Mouse (Mus musculus) myocyte (in vitro differentiated cells): ENCODE measurements at regions not wholly inside any gene's neighbourhood (a gene's known extent, or its start where the extent isn't known, plus 50 kb on each side); places are given as distances from the start of the nearest gene placed in this dataset.
"Not testable (repeated sequence)": the region's sequence is repeated elsewhere in the genome, so short reads cannot be mapped to it uniquely, and the experiment has no call there.

ENCODE experiments used
- H3K27me3 ChIP-seq: one replicate; pipeline ENCODE4 v1.6.1; 2011; ENCODE audit not compliant: control insufficient read depth, insufficient read depth, insufficient read length
- H3K36me3 ChIP-seq: one replicate; pipeline ENCODE4 v1.6.1; 2011; ENCODE audit not compliant: control insufficient read depth, insufficient read depth
- H3K4me2 ChIP-seq: one replicate; pipeline ENCODE4 v1.6.1; 2011; ENCODE audit warnings: low read depth, control low read depth
- H3K4me3 ChIP-seq: one replicate; pipeline ENCODE4 v1.5.1; 2011; ENCODE audit warnings: mild to moderate bottlenecking, control low read depth, moderate library complexity
- H3K79me2 ChIP-seq: one replicate; pipeline ENCODE4 v1.6.1; 2011; ENCODE audit not compliant: control insufficient read depth, insufficient read depth
- H3ac ChIP-seq: one replicate; pipeline ENCODE4 v1.6.1; 2011; ENCODE audit not compliant: control insufficient read depth, insufficient read length
- CEBPB ChIP-seq: IDR thresholded peaks from 2 replicates; pipeline ENCODE4 v1.6.1; 2011; ENCODE audit warnings: mild to moderate bottlenecking, moderate library complexity; ENCODE audit not compliant: poor library complexity, insufficient read depth, severe bottlenecking
- E2F4 ChIP-seq: IDR thresholded peaks from one replicate; pipeline ENCODE4 v1.6.1; 2011; ENCODE audit warnings: mild to moderate bottlenecking, control low read depth, moderate library complexity; ENCODE audit not compliant: insufficient read depth
- MAX ChIP-seq: IDR thresholded peaks from one replicate; pipeline ENCODE4 v1.6.1; 2011; ENCODE audit warnings: low read depth, mild to moderate bottlenecking, control low read depth
- MYOD1 ChIP-seq, 3 experiments: IDR thresholded peaks; one replicate each; pipeline ENCODE4 v1.6.1; 2011; ENCODE audit warnings: control low read depth in 2 of 3, low read depth in 2 of 3, mild to moderate bottlenecking in 2 of 3, moderate library complexity in 1 of 3; ENCODE audit not compliant: insufficient read length in 2 of 3, control insufficient read depth in 1 of 3
- MYOG ChIP-seq, 3 experiments: IDR thresholded peaks; one replicate each; pipeline ENCODE4 v1.6.1; 2011; ENCODE audit warnings: control low read depth in 2 of 3, low read depth in 2 of 3, mild to moderate bottlenecking in 2 of 3; ENCODE audit not compliant: insufficient read length in 2 of 3, control insufficient read depth in 1 of 3, insufficient read depth in 1 of 3
- POLR2A ChIP-seq: IDR thresholded peaks from one replicate; pipeline ENCODE4 v1.6.1; 2011; ENCODE audit warnings: low read depth, mild to moderate bottlenecking, control low read depth, moderate library complexity; ENCODE audit not compliant: insufficient read length
- POLR2AphosphoS2 ChIP-seq: IDR thresholded peaks from one replicate; pipeline ENCODE4 v1.6.1; 2011; ENCODE audit warnings: low read depth, control low read depth; ENCODE audit not compliant: insufficient read length
- REST ChIP-seq: IDR thresholded peaks from one replicate; pipeline ENCODE4 v1.6.1; 2011; ENCODE audit warnings: mild to moderate bottlenecking, control low read depth, moderate library complexity; ENCODE audit not compliant: insufficient read depth, insufficient read length
- SRF ChIP-seq: IDR thresholded peaks from one replicate; pipeline ENCODE4 v1.6.1; 2011; ENCODE audit warnings: low read depth; ENCODE audit not compliant: control insufficient read depth, insufficient read length
- TCF12 ChIP-seq: IDR thresholded peaks from one replicate; pipeline ENCODE4 v1.6.1; 2011; ENCODE audit warnings: mild to moderate bottlenecking, control low read depth; ENCODE audit not compliant: poor library complexity, insufficient read depth, severe bottlenecking
- TCF3 ChIP-seq: IDR thresholded peaks from one replicate; pipeline ENCODE4 v1.6.1; 2011; ENCODE audit warnings: low read depth, control low read depth; ENCODE audit not compliant: insufficient read length
- USF1 ChIP-seq: IDR thresholded peaks from one replicate; pipeline ENCODE4 v1.6.1; 2011; ENCODE audit warnings: low read depth, mild to moderate bottlenecking, control low read depth, moderate library complexity

DNA sequence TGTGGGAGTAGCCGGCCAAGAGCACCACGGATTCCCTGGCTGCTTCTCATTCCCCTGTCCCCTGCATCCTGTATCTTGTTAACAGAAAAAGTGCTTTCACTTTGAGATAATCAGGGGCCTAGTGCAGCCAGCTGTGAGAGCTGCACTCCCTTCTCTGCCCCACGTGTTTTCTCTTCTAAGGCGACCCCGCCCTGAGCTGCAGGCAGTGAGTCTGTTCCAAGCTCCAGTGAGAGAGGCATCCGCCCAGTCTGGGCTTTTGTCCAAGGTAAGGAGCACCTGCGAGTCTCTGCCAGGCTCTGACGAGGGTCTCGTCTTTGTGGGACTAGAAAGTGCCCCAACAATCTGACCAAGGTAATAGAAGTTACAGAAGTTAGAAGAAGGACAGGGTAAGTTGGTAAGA, 141.0 kb upstream of the Zfp746 start:
- no peak overlapping the region for H3K4me3 ChIP-seq
- TF ChIP-seq MYOG (IDR thresholded peaks at IDR 0.05; ENCODE audit: control insufficient read depth in 1 of 3, insufficient read depth in 1 of 3, insufficient read length in 2 of 3, low read depth in 2 of 3) (no peak), SRF (no peak), MAX (no peak), POLR2A (no peak), MYOD1 (IDR thresholded peaks at IDR 0.05; ENCODE audit: control insufficient read depth in 1 of 3, insufficient read length in 2 of 3, low read depth in 2 of 3) (no peak), CEBPB (no peak), POLR2AphosphoS2 (no peak), USF1 (no peak), E2F4 (no peak), TCF12 (no peak), REST (no peak), TCF3 (no peak)
- no peak overlapping the region for H3K4me2 ChIP-seq
- H3ac ChIP-seq, result no peak overlapping the region
- no peaks in the 10 kb centered on the region for H3K27me3 ChIP-seq
- no peaks in the 10 kb centered on the region for H3K79me2 ChIP-seq
- no peaks in the 10 kb centered on the region for H3K36me3 ChIP-seq

DNA sequence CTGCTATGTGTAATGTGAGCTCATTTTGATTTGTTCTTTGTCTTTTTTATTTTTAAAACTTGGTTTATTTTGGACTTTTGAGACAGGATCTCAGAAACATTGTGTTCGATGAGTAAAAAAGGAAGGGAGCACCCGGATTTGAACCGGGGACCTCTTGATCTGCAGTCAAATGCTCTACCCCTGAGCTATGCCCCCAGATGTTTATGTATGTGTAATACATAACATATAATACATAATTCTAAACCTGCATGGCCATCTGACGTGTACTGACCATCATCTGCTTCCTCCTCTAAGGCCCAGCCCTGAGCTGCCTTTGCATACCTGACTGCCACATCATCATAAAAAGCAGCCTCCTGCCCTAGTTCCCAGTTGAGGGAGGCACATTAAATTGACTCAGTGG, 137.8 kb upstream of the Zfp746 start:
- TF ChIP-seq MYOD1 (IDR thresholded peaks at IDR 0.05; ENCODE audit: control insufficient read depth in 1 of 3, insufficient read length in 2 of 3, low read depth in 2 of 3) (no peak), REST (no peak), TCF3 (no peak)
- no peak overlapping the region for H3K4me2 ChIP-seq
- no peak overlapping the region for H3ac ChIP-seq
- no peaks in the 10 kb centered on the region for H3K79me2 ChIP-seq
- H3K27me3 ChIP-seq, result no peaks in the 10 kb centered on the region
- H3K4me3 ChIP-seq, result no peak overlapping the region
- no peaks in the 10 kb centered on the region for H3K36me3 ChIP-seq

DNA sequence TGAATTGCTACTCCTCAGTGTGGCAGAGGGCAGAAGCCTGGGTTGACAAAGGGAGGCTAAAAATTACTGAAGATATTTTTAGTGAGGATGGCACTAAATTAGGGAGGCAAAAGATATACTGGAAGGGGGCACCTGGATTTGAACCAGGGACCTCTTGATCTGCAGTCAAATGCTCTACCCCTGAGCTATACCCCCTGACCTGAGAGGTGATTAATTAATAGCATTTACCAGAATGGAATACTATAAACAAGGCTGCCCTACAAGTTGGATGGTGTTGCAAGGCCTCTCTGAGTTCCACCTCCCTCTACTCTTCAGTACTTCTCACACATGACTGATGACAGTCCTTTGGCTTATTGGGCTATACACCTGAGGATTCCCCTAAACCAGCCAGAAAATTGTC, 136.6 kb upstream of the Zfp746 start:
- Histone ChIP-seq H3K4me3 (no peak overlapping the region), H3K36me3 (no peaks in the 10 kb centered on the region), H3K79me2 (no peaks in the 10 kb centered on the region), H3K4me2 (no peak overlapping the region), H3ac (no peak overlapping the region), H3K27me3 (no peaks in the 10 kb centered on the region)
- no peak for TF ChIP-seq MYOD1 (IDR thresholded peaks at IDR 0.05; ENCODE audit: control insufficient read depth in 1 of 3, insufficient read length in 2 of 3, low read depth in 2 of 3)
- no peak for TF ChIP-seq MAX
- no peak for TF ChIP-seq TCF12
- TF ChIP-seq MYOG (IDR thresholded peaks at IDR 0.05; ENCODE audit: control insufficient read depth in 1 of 3, insufficient read depth in 1 of 3, insufficient read length in 2 of 3, low read depth in 2 of 3), result no peak
- TF ChIP-seq CEBPB, result no peak
- TF ChIP-seq SRF, result no peak
- TF ChIP-seq USF1, result no peak
- TF ChIP-seq POLR2AphosphoS2, result no peak
- TF ChIP-seq REST, result no peak
- no peak for TF ChIP-seq POLR2A
- TF ChIP-seq E2F4, result no peak
- TF ChIP-seq TCF3, result no peak

DNA sequence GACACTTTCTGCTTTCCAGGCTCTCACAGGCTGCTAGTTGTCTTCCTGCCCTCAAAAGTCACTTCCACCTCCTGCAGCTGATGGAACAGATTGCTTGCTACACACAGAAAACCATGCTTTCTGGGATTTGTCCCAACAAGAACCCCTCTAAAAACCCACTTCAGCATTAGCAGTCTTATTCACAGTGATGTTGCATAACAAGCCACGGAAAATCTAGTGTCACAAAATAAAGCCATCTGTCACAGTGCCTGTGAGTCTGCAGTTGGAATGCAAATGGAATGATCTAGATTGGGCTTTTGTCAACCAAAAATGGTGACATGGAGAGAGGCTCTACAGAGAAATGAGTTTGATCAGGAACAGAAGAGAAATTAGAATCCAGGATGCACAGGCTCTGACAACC, 135.4 kb upstream of the Zfp746 start:
- H3K79me2 ChIP-seq, H3K36me3 ChIP-seq, H3K4me2 ChIP-seq, H3K4me3 ChIP-seq, H3K27me3 ChIP-seq, H3ac ChIP-seq: not testable (repeated sequence)

DNA sequence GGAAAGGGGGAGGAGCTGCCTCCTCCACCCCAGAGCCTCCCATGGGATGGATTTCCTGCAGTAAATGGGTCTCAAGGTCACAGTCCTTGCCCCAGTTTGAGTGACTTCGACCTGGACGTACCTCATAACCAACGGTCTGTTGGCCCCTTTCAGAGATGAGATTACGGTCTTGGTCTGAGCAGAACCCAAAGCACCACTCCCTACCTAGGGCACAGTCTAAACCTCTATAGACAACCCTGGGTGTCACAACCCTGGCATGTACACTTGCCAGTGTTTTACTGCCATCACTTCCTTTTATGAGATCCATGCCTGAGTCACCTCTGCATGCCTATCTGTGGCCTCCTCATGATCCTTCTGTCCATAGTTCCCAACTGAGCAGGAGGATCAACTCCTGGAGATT, 128.8 kb upstream of the Zfp746 start:
- no peaks in the 10 kb centered on the region for H3K27me3 ChIP-seq
- no peaks in the 10 kb centered on the region for H3K36me3 ChIP-seq
- TF ChIP-seq MYOD1 (IDR thresholded peaks at IDR 0.05; ENCODE audit: control insufficient read depth in 1 of 3, insufficient read length in 2 of 3, low read depth in 2 of 3) (no peak), TCF3 (no peak), CEBPB (no peak), MAX (no peak), SRF (no peak), POLR2AphosphoS2 (no peak), REST (no peak), MYOG (IDR thresholded peaks at IDR 0.05; ENCODE audit: control insufficient read depth in 1 of 3, insufficient read depth in 1 of 3, insufficient read length in 2 of 3, low read depth in 2 of 3) (no peak)
- H3K4me2 ChIP-seq, result no peak overlapping the region
- H3K79me2 ChIP-seq, result no peaks in the 10 kb centered on the region
- H3K4me3 ChIP-seq, result no peak overlapping the region
- H3ac ChIP-seq, result no peak overlapping the region

DNA sequence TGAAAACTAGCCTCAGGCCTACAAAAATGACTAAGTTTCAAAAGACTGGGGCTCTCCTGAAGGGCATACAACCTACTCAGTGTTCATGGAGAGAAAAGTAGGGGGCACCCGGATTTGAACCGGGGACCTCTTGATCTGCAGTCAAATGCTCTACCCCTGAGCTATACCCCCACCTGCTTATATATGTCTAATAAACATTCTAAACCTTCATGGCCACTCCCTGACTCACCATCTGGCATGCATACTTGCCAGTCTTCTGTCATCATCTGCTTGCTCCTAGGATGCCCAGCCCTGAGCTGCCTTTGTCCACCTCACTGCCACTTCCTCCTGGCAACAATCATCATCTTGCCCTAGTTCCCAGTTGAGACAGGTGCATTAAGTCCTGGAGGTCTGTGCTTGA, 123.3 kb upstream of the Zfp746 start:
- Histone ChIP-seq H3K27me3 (no peaks in the 10 kb centered on the region), H3K4me2 (no peak overlapping the region), H3K36me3 (no peaks in the 10 kb centered on the region), H3K4me3 (no peak overlapping the region), H3K79me2 (no peaks in the 10 kb centered on the region), H3ac (no peak overlapping the region)
- TF ChIP-seq POLR2AphosphoS2 (no peak), SRF (no peak), USF1 (no peak), E2F4 (no peak)
